Mouse (Mus musculus) liver, adult 2 months (tissue): ENCODE measurements around the gene Fam76b. TPM values are rescaled to one million over a fixed set of nuclear protein-coding genes. Genes with fewer than 3 reads are reported as not detected.

Source experiments
- DNase-seq: peaks from one replicate; pipeline ENCODE4 v3.0.0-alpha.2; 2011; ENCODE audit warnings: low read depth, low spot score; ENCODE audit errors: extremely low read depth
- H3K27ac ChIP-seq: fragments of 200-500 bp; replicated peaks from 2 replicates; pipeline ENCODE4 v1.5.1; 2012; ENCODE audit warnings: low read depth, mild to moderate bottlenecking, control low read depth, inconsistent platforms, low read length; ENCODE audit not compliant: insufficient read depth
- H3K27me3 ChIP-seq: fragments of 200-500 bp; 2 replicates; pipeline ENCODE4 v1.6.1; 2012; ENCODE audit warnings: mild to moderate bottlenecking, moderate library complexity, low read length, inconsistent platforms; ENCODE audit not compliant: control insufficient read depth, insufficient read depth
- H3K36me3 ChIP-seq: fragments of 200-500 bp; 2 replicates; pipeline ENCODE4 v1.6.1; 2012; ENCODE audit warnings: low read length, inconsistent platforms; ENCODE audit not compliant: control insufficient read depth, insufficient read depth
- H3K4me1 ChIP-seq: fragments of 200-500 bp; 2 replicates; pipeline ENCODE4 v1.6.1; 2011; ENCODE audit warnings: low read length; ENCODE audit not compliant: control insufficient read depth, insufficient read depth
- H3K4me3 ChIP-seq: fragments of 200-500 bp; 2 replicates; pipeline ENCODE4 v1.5.1; 2011; ENCODE audit warnings: low read depth, mild to moderate bottlenecking, control low read depth, low read length, moderate library complexity; ENCODE audit not compliant: insufficient read depth
- H3K79me2 ChIP-seq: fragments of 200-500 bp; 2 replicates; pipeline ENCODE4 v1.6.1; 2012; ENCODE audit warnings: inconsistent platforms, mild to moderate bottlenecking, low read length, moderate library complexity; ENCODE audit not compliant: control insufficient read depth, insufficient read depth
- H3K9ac ChIP-seq: fragments of 200-500 bp; 2 replicates; pipeline ENCODE4 v1.6.1; 2012; ENCODE audit warnings: low read depth, mild to moderate bottlenecking, control low read depth, inconsistent platforms, low read length
- CTCF ChIP-seq: fragments of 200-500 bp; IDR thresholded peaks from 2 replicates; pipeline ENCODE4 v1.5.1; 2011; ENCODE audit warnings: low read depth, low read length, control low read depth
- POLR2A ChIP-seq: fragments of 200-500 bp; IDR thresholded peaks from 2 replicates; pipeline ENCODE4 v1.6.1; 2011; ENCODE audit warnings: low read length, control low read depth; ENCODE audit not compliant: insufficient read depth; ENCODE audit errors: extremely low read depth
- WGBS: fragments of 180-500 bp; shearing (Covaris S2); methylation state at CpG from one replicate; pipeline ENCODE4 v1.1.7; 2018; 5-methylcytosine and 5-hydroxymethylcytosine counted together
- polyA plus RNA-seq: library from polyadenylated mRNA; depleted of rRNA; stranded (reverse); fragments of >200 nt; gene quantifications from 2 replicates; pipeline ENCODE4 v1.2.3, GENCODE M21; 2012
- total RNA-seq: library from RNA; depleted of rRNA; stranded (reverse); fragments of >200 nt; gene quantifications from 2 replicates; pipeline ENCODE4 v1.2.3, GENCODE M21; 2014

The Fam76b gene
- total and polyA plus RNA-seq, 2 experiments = 1.7 to 9.9 TPM

DNA sequence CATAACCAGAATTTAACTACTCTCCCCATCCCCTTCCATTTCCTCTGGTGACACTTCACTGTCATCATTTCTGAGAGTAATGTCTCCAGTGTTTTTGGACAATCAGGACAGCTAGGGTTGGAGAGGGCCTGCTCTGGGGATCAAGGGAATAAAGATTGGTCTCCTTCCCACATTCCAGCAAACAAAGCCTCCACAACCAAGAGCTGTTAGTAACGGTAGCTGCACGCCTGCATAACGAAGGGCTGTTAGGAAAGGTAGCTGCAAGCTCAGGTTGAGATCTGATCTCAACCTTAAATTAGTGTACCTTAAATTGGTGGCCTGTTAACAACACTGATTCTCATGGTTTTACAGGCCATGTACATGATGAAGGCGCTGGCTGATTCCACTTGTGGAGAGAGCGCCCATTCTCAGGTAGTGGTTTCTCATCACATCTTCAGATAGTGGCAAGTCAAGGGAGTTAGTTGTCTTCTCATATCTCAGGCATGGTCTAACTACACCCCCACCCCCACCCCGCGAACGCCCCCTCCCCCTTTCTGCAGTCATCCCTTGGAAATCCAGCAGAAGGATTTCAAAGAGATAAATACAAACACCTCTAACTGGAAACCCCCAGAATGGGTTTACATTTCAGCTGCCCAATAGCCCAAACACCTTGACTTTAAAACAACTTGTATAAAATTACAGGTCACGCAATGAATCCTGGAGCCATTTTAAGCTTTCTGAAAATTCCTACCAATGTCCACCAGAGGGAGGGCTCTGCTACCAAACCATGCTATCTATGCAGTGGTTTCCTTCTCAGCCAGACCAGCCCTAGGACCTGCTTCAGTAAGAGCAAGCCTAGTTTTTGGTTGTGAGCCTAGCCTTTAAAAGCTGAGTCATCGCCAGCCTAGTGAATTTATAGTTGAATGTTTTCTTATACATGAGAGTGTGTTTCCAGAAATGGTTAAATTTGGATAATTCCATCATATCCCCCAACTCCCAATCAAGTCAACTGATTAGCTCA is 21.3 kb downstream of the Fam76b start:
- no peak for DNase-seq
- Histone ChIP-seq H3K27me3 (no peaks in the 10 kb centered on the region), H3K4me3 (no peak overlapping the region), H3K4me1 (no peaks in the 10 kb centered on the region), H3K79me2 (no peaks in the 10 kb centered on the region), H3K27ac (no peak overlapping the region), H3K9ac (no peak overlapping the region), H3K36me3 (peaks cover 13% of the 10 kb centered on the region)
- 94% methylated on average over 10 of the region's 10 CpGs for WGBS
- 0 out of 2 replicates have a peak, but pooled peaks have one; percentile 18 for TF ChIP-seq CTCF
- no peak for TF ChIP-seq POLR2A

DNA sequence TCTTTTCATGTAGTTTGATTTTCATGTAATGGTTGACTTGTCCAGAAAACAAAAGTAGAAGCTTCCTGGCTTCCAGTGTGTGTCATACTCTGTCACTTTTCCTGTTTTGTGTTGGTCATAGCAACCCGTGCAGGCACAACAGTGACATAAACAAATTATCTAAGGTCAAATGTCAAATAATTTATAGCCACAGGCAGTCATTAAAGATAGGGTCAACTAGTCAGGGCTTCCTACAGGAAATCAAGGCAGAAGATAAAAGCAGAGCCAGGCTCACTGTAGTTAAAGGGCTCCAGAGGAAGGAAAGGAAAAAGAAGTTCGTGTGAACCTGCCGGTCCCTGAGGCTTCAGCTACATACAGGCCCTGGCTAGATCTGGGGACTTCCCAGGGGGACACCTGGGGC is 26.4 kb downstream of the Fam76b start:
- Histone ChIP-seq H3K79me2 (no peaks in the 10 kb centered on the region), H3K27me3 (no peaks in the 10 kb centered on the region), H3K4me1 (no peaks in the 10 kb centered on the region), H3K9ac (no peak overlapping the region), H3K36me3 (no peaks in the 10 kb centered on the region), H3K27ac (no peak overlapping the region), H3K4me3 (no peak overlapping the region)
- no peak for DNase-seq
- 74% methylated on average over 3 of the region's 3 CpGs for WGBS
- TF ChIP-seq CTCF = no peak
- TF ChIP-seq POLR2A = no peak

- Histone ChIP-seq H3K27me3 (no peaks in the 10 kb centered on the region), H3K9ac (no peak overlapping the region), H3K4me1 (no peaks in the 10 kb centered on the region), H3K27ac (no peak overlapping the region), H3K36me3 (no peaks in the 10 kb centered on the region), H3K79me2 (no peaks in the 10 kb centered on the region), H3K4me3 (no peak overlapping the region)
- TF ChIP-seq CTCF (no peak), POLR2A (no peak)
- 85% methylated on average over 1 of the region's 1 CpGs for WGBS
- DNase-seq = no peak
Observed at GRCm38 (mm10) chr9:13856247-13856646, 28.7 kb downstream of the Fam76b start.

GRCm38 (mm10) chr9:13856777-13857176 is 29.3 kb downstream of the Fam76b start:
- Histone ChIP-seq H3K79me2 (no peaks in the 10 kb centered on the region), H3K27ac (no peak overlapping the region), H3K4me1 (no peaks in the 10 kb centered on the region), H3K9ac (no peak overlapping the region), H3K27me3 (no peaks in the 10 kb centered on the region), H3K4me3 (no peak overlapping the region), H3K36me3 (no peaks in the 10 kb centered on the region)
- 76% methylated on average over 4 of the region's 4 CpGs for WGBS
- TF ChIP-seq POLR2A = no peak
- no peak for TF ChIP-seq CTCF
- no peak for DNase-seq

DNA sequence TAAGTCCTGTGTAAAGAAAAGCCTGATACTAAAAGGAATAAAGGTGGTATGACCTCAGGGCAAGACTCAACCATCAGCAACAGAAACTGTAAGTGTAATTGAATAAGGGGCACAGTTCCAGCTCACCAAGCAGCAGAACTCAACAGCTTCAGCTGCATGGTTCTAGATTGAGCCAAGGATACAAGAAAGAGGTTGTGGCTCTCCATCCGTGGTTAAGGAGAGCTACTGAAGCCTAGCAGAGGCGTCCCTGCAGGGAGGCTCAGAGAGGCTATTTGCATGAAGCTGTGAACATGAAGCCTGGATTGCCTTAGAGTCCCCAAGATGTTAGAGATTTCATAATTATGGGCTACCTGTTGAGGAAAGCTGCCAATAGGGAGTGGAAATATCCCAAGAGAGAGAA is 40.1 kb downstream of the Fam76b start:
- Histone ChIP-seq H3K4me3 (no peak overlapping the region), H3K4me1 (no peaks in the 10 kb centered on the region), H3K79me2 (no peaks in the 10 kb centered on the region), H3K27me3 (no peaks in the 10 kb centered on the region), H3K36me3 (no peaks in the 10 kb centered on the region), H3K27ac (no peak overlapping the region), H3K9ac (no peak overlapping the region)
- WGBS = 79% methylated on average over 2 of the region's 2 CpGs
- TF ChIP-seq CTCF (no peak), POLR2A (no peak)
- DNase-seq = no peak

GRCm38 (mm10) chr9:13871631-13872030 is 44.1 kb downstream of the Fam76b start:
- Histone ChIP-seq H3K27me3 (no peaks in the 10 kb centered on the region), H3K4me1 (no peaks in the 10 kb centered on the region), H3K27ac (no peak overlapping the region), H3K9ac (no peak overlapping the region), H3K4me3 (no peak overlapping the region), H3K79me2 (no peaks in the 10 kb centered on the region), H3K36me3 (no peaks in the 10 kb centered on the region)
- DNase-seq = no peak
- TF ChIP-seq CTCF (no peak), POLR2A (no peak)
- 88% methylated on average over 7 of the region's 7 CpGs for WGBS
